Mouse (Mus musculus): ENCODE data around the gene Tmem159. TPM values are rescaled to one million over a fixed set of nuclear protein-coding genes. Genes with fewer than 3 reads are reported as not detected.

The Tmem159 gene
- total and polyA plus RNA-seq, 3 experiments, result not detected

GRCm38 (mm10) chr7:120093033-120093432 lies 9.1 kb upstream of the Tmem159 start:
- Histone ChIP-seq H3K27ac (ENCODE audit: control insufficient read depth, low read depth, low read length) (no peak overlapping the region), H3K9me3 (replicated peaks; ENCODE audit: insufficient read depth, low read length) (no peaks in the 10 kb centered on the region), H3K9ac (ENCODE audit: control insufficient read depth, low read depth, low read length, poor library complexity, severe bottlenecking) (no peak overlapping the region), H3K4me3 (ENCODE audit: control insufficient read depth in 1 of 2, insufficient read depth in 1 of 2, low read depth in 2 of 2, low read length in 2 of 2) (no peak overlapping the region), H3K4me1 (ENCODE audit: control insufficient read depth in 1 of 2, insufficient read depth in 2 of 2, low read length in 2 of 2) (no peaks in the 10 kb centered on the region), H3K36me3 (ENCODE audit: control insufficient read depth in 1 of 2, insufficient read depth in 2 of 2, low read length in 2 of 2) (no peaks in the 10 kb centered on the region), H3K27me3 (ENCODE audit: control insufficient read depth in 1 of 2, insufficient read depth in 2 of 2, low read length in 2 of 2) (no peaks in the 10 kb centered on the region; a peak in 1 of 4 replicates), H3K79me2 (ENCODE audit: control insufficient read depth, insufficient read depth, low read length, poor library complexity) (no peaks in the 10 kb centered on the region)
- no peak for TF ChIP-seq ZMIZ1 (IDR thresholded peaks at IDR 0.05; ENCODE audit: low read depth, low read length)
- no peak for TF ChIP-seq MYC (IDR thresholded peaks at IDR 0.05; ENCODE audit: low read depth, low read length)
- no peak for TF ChIP-seq TBP (IDR thresholded peaks at IDR 0.05; ENCODE audit: low read depth, low read length)
- TF ChIP-seq MXI1 (IDR thresholded peaks at IDR 0.05; ENCODE audit: low read depth, low read length), result no peak
- no peak for TF ChIP-seq CHD2 (IDR thresholded peaks at IDR 0.05; ENCODE audit: low read length)
- no peak for TF ChIP-seq ZC3H11A (IDR thresholded peaks at IDR 0.05; ENCODE audit: low read depth, low read length)
- no peak for TF ChIP-seq RCOR1 (IDR thresholded peaks at IDR 0.05; ENCODE audit: low read depth, low read length)
- no peak for TF ChIP-seq EP300 (IDR thresholded peaks at IDR 0.05; ENCODE audit: low read depth in 1 of 2, low read length in 2 of 2)
- no peak for TF ChIP-seq RAD21 (IDR thresholded peaks at IDR 0.05; ENCODE audit: low read depth, low read length)
- TF ChIP-seq HCFC1 (IDR thresholded peaks at IDR 0.05; ENCODE audit: low read depth, low read length), result no peak
- no peak for TF ChIP-seq KAT2A (conservative IDR thresholded peaks at IDR 0.05; ENCODE audit: low read depth, low read length)
- no peak for TF ChIP-seq POLR2A (IDR thresholded peaks at IDR 0.05; ENCODE audit: control insufficient read depth in 1 of 2, insufficient read depth in 1 of 2, low read depth in 1 of 2, low read length in 2 of 2, poor library complexity in 1 of 2)
- no peak for TF ChIP-seq ETS1 (IDR thresholded peaks at IDR 0.05; ENCODE audit: low read depth, low read length)
- no peak for TF ChIP-seq POLR2AphosphoS2 (IDR thresholded peaks at IDR 0.05; ENCODE audit: low read length)
- TF ChIP-seq GATA1 (IDR thresholded peaks at IDR 0.05; ENCODE audit: low read depth, low read length), result no peak
- no peak for DNase-seq (ENCODE audit: low read depth, low spot score)

DNA sequence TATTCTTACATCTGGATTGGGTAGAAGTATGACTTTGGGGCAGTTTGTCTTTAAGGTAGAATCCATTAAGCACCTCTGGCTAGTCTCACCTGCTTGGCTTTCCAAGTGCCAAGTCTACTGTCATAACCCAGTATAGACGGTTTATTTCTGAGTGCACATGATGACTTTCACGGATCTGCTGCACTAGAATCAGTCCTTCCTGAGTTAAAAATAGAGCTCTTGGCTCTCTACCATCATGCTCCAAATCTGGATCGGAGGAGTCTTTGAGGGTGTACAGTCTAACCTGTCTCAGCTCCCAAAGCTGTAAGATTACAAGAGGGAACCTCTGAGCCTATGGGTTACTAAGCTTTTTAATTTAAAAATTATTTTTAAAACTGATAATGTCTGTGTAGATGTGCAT lies 7.9 kb upstream of the Tmem159 start:
- TF ChIP-seq BHLHE40 (IDR thresholded peaks at IDR 0.05; ENCODE audit: borderline replicate concordance, low read depth, low read length), result no peak
- TF ChIP-seq CHD1 (IDR thresholded peaks at IDR 0.05; ENCODE audit: low read depth, low read length), result no peak
- TF ChIP-seq ZC3H11A (IDR thresholded peaks at IDR 0.05; ENCODE audit: low read depth, low read length), result no peak
- no peak for TF ChIP-seq MAX (IDR thresholded peaks at IDR 0.05; ENCODE audit: low read length)
- TF ChIP-seq MAZ (IDR thresholded peaks at IDR 0.05; ENCODE audit: low read depth, low read length), result no peak
- TF ChIP-seq TBP (IDR thresholded peaks at IDR 0.05; ENCODE audit: low read depth, low read length), result no peak
- TF ChIP-seq MYC (IDR thresholded peaks at IDR 0.05; ENCODE audit: low read depth, low read length), result no peak
- no peak for TF ChIP-seq POLR2A (IDR thresholded peaks at IDR 0.05; ENCODE audit: control insufficient read depth in 1 of 2, insufficient read depth in 1 of 2, low read depth in 1 of 2, low read length in 2 of 2, poor library complexity in 1 of 2)
- TF ChIP-seq USF1 (IDR thresholded peaks at IDR 0.05; ENCODE audit: low read depth, low read length), result no peak
- TF ChIP-seq TAL1 (IDR thresholded peaks at IDR 0.05; ENCODE audit: low read length), result no peak
- no peak for TF ChIP-seq ELF1 (IDR thresholded peaks at IDR 0.05; ENCODE audit: low read depth, low read length)
- no peak for TF ChIP-seq USF2 (IDR thresholded peaks at IDR 0.05; ENCODE audit: borderline replicate concordance in 1 of 2, insufficient read depth in 1 of 2, low read depth in 1 of 2, low read length in 2 of 2)
- no peak for TF ChIP-seq RCOR1 (IDR thresholded peaks at IDR 0.05; ENCODE audit: low read depth, low read length)
- TF ChIP-seq POLR2AphosphoS5 (IDR thresholded peaks at IDR 0.05; ENCODE audit: borderline replicate concordance, low read depth, low read length), result no peak

More for the DNA sequence above, 7.9 kb upstream of the Tmem159 start:
- no peak overlapping the region for H3K9ac ChIP-seq (ENCODE audit: control insufficient read depth, low read depth, low read length, poor library complexity, severe bottlenecking)
- no peak overlapping the region for H3K4me3 ChIP-seq (ENCODE audit: control insufficient read depth in 1 of 2, insufficient read depth in 1 of 2, low read depth in 2 of 2, low read length in 2 of 2)
- no peak overlapping the region for H3K27ac ChIP-seq (ENCODE audit: control insufficient read depth, low read depth, low read length)
- no peaks in the 10 kb centered on the region for H3K36me3 ChIP-seq (ENCODE audit: control insufficient read depth in 1 of 2, insufficient read depth in 2 of 2, low read length in 2 of 2)
- H3K27me3 ChIP-seq (ENCODE audit: control insufficient read depth in 1 of 2, insufficient read depth in 2 of 2, low read length in 2 of 2), result no peaks in the 10 kb centered on the region; a peak in 1 of 4 replicates
- H3K4me1 ChIP-seq (ENCODE audit: control insufficient read depth in 1 of 2, insufficient read depth in 2 of 2, low read length in 2 of 2), result no peaks in the 10 kb centered on the region
- H3K9me3 ChIP-seq (replicated peaks; ENCODE audit: insufficient read depth, low read length), result no peaks in the 10 kb centered on the region
- DNase-seq (ENCODE audit: low read depth, low spot score), result no peak
- no peaks in the 10 kb centered on the region for H3K79me2 ChIP-seq (ENCODE audit: control insufficient read depth, insufficient read depth, low read length, poor library complexity)
